Mouse (Mus musculus) cerebellum, postnatal 25 days (tissue): ENCODE data around the gene Gcnt4.
A peak's percentile ranks its signal among the peaks of the same experiment; 100 is the strongest.
"Not testable (repeated sequence)": the region's sequence is repeated elsewhere in the genome, so short reads cannot be mapped to it uniquely, and the experiment has no call there.

Experiments
- DNase-seq, 2 experiments: peaks; one replicate each; pipeline ENCODE4 v3.0.0; 2021; ENCODE audit warnings: mixed read lengths in 2 of 2

Gene Gcnt4

GRCm38 (mm10) chr13:96923999-96924961, at the start of gene Gcnt4:
Gene Gcnt4, plus strand, starts transcription at chr13:96924689.
- DNase-seq = peak in 1 of 2 experiments; percentile 24

GRCm38 (mm10) chr13:96878220-96879057, 46.0 kb upstream of the Gcnt4 start:
- no peak for DNase-seq

- no peak for DNase-seq
These were observed 40.0 kb upstream of the Gcnt4 start for GRCm38 (mm10) chr13:96884534-96884933.

GRCm38 (mm10) chr13:96889985-96890384, 34.5 kb upstream of the Gcnt4 start:
- DNase-seq = no peak

GRCm38 (mm10) chr13:96895144-96895543, 29.3 kb upstream of the Gcnt4 start:
- no peak for DNase-seq

GRCm38 (mm10) chr13:96906717-96907116, 17.8 kb upstream of the Gcnt4 start:
- DNase-seq = no peak

GRCm38 (mm10) chr13:96911202-96911601, 13.3 kb upstream of the Gcnt4 start:
- DNase-seq = no peak

- not testable (repeated sequence) for DNase-seq
These were observed 1.4 kb upstream of the Gcnt4 start for GRCm38 (mm10) chr13:96923134-96923533.

- DNase-seq = peak in 1 of 2 experiments; percentile 15
These were observed 676 bp downstream of the Gcnt4 start for GRCm38 (mm10) chr13:96924985-96925745.

- DNase-seq = no peak
These were observed 1.7 kb downstream of the Gcnt4 start for GRCm38 (mm10) chr13:96925991-96926725.

- DNase-seq = no peak
These were observed 3.3 kb downstream of the Gcnt4 start for GRCm38 (mm10) chr13:96927781-96928180.

GRCm38 (mm10) chr13:96928432-96929039, 4.0 kb downstream of the Gcnt4 start:
- no peak for DNase-seq

- DNase-seq = no peak
These were observed 8.3 kb downstream of the Gcnt4 start for GRCm38 (mm10) chr13:96932745-96933144.

- peak in 1 of 2 experiments; percentile 28 for DNase-seq
These were observed 8.9 kb downstream of the Gcnt4 start for GRCm38 (mm10) chr13:96933367-96933766.

GRCm38 (mm10) chr13:96936173-96936777, 11.8 kb downstream of the Gcnt4 start:
- DNase-seq = no peak

- no peak for DNase-seq
These were observed 12.6 kb downstream of the Gcnt4 start for GRCm38 (mm10) chr13:96937059-96937558.

GRCm38 (mm10) chr13:96939680-96940079, 15.2 kb downstream of the Gcnt4 start:
- DNase-seq = no peak

GRCm38 (mm10) chr13:96941481-96941880, 17.0 kb downstream of the Gcnt4 start:
- DNase-seq = not testable (repeated sequence)

GRCm38 (mm10) chr13:96943571-96943970, 19.1 kb downstream of the Gcnt4 start:
- peak in 1 of 2 experiments; percentile 50 for DNase-seq

GRCm38 (mm10) chr13:96945748-96946147, 21.3 kb downstream of the Gcnt4 start:
- DNase-seq = no peak

- DNase-seq = no peak
These were observed 23.2 kb downstream of the Gcnt4 start for GRCm38 (mm10) chr13:96947722-96948121.
